Mouse (Mus musculus) neural tube, embryonic 14.5 days (tissue): ENCODE data around the gene Tirap. TPM values are rescaled to one million over a fixed set of nuclear protein-coding genes. Genes with fewer than 3 reads are reported as not detected.

Source experiments
- ATAC-seq: fragments of 200-750 bp; cut with Nextera tagmentation; 2 replicates; pipeline ENCODE4 v1.8.0; 2017; ENCODE audit warnings: low read depth, mild to moderate bottlenecking, moderate TSS enrichment, moderate library complexity
- H3K27ac ChIP-seq: fragments of 300-500 bp; sonication (generic); 2 replicates; pipeline ENCODE4 v1.5.1; 2014; ENCODE audit warnings: low read depth, mild to moderate bottlenecking, control low read depth, low read length, moderate library complexity, mixed read lengths
- H3K27me3 ChIP-seq: fragments of 300-500 bp; sonication (generic); 2 replicates; pipeline ENCODE4 v1.6.1; 2014; ENCODE audit warnings: low read length; ENCODE audit not compliant: control insufficient read depth, insufficient read depth
- H3K36me3 ChIP-seq: fragments of 300-500 bp; sonication (generic); 2 replicates; pipeline ENCODE4 v1.6.1; 2014; ENCODE audit warnings: low read length, mixed read lengths; ENCODE audit not compliant: control insufficient read depth, insufficient read depth
- H3K4me1 ChIP-seq: fragments of 300-500 bp; sonication (generic); 2 replicates; pipeline ENCODE4 v1.6.1; 2014; ENCODE audit warnings: low read length; ENCODE audit not compliant: control insufficient read depth, insufficient read depth
- H3K4me2 ChIP-seq: fragments of 300-500 bp; sonication (generic); 2 replicates; pipeline ENCODE4 v1.6.1; 2014; ENCODE audit warnings: mild to moderate bottlenecking, low read depth, low read length, control low read depth
- H3K4me3 ChIP-seq: fragments of 300-500 bp; sonication (generic); 2 replicates; pipeline ENCODE4 v1.5.1; 2014; ENCODE audit warnings: low read depth, low read length, control low read depth, mixed read lengths
- H3K9ac ChIP-seq: fragments of 300-500 bp; sonication (generic); replicated peaks from 2 replicates; pipeline ENCODE4 v1.6.1; 2014; ENCODE audit warnings: low read depth, mild to moderate bottlenecking, control low read depth, low read length, mixed read lengths
- H3K9me3 ChIP-seq: fragments of 300-500 bp; sonication (generic); 2 replicates; pipeline ENCODE4 v1.6.1; 2016; ENCODE audit warnings: low read length; ENCODE audit not compliant: control insufficient read depth
- WGBS: fragments of 180-500 bp; shearing (Covaris S2); extraction: QIAGEN DNeasy Blood & Tissue Kit; methylation state at CpG from one replicate; pipeline ENCODE4 v1.1.7; 2014; 5-methylcytosine and 5-hydroxymethylcytosine counted together
- polyA plus RNA-seq: library from polyadenylated mRNA; unstranded; fragments of >200 nt; fragmentation: Nextera tagmentation; extraction: Ambion mirVana; gene quantifications from 2 replicates; pipeline ENCODE4 v1.2.1, GENCODE M21; 2014

The Tirap gene
- polyA plus RNA-seq, 1 experiment from 2014 or later: 3.8 TPM

DNA sequence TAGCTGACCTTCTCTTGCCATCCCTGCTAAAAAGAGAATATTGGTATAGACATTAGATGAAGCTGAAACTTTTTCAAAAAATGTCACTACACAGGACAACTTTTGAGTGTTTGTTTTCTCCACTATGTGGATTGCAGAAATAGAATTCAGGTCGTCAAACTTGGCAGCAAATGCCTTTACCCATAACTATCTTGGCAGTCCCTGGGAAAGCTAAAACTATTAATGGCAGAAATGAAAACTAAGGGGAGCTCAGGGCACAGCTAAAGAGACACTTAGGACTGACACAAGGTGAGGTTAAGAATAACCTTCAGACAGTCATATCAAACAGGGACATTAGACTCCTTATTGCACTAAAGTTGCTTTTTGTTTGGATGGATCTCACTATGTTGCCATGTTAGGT, 17.9 kb upstream of the Tirap start:
- Histone ChIP-seq H3K27me3 (no peaks in the 10 kb centered on the region), H3K9me3 (no peaks in the 10 kb centered on the region), H3K36me3 (peaks cover 54% of the 10 kb centered on the region), H3K27ac (no peak overlapping the region), H3K4me1 (no peaks in the 10 kb centered on the region), H3K4me2 (no peak overlapping the region), H3K4me3 (no peak overlapping the region), H3K9ac (no peak overlapping the region)
- 90% methylated on average over 1 of the region's 1 CpGs for WGBS
- ATAC-seq: no peak

GRCm38 (mm10) chr9:35211573-35212511, 11.8 kb upstream of the Tirap start:
- ATAC-seq: no peak
- H3K27ac ChIP-seq: no peak overlapping the region; the same call in 1 of the 2 replicates
- H3K36me3 ChIP-seq: peaks cover 32% of the 10 kb centered on the region
- peaks cover 12% of the 10 kb centered on the region for H3K4me1 ChIP-seq
- peak overlapping the region; percentile 75 for H3K4me3 ChIP-seq
- WGBS: 39% methylated on average over 26 of the region's 26 CpGs
- no peaks in the 10 kb centered on the region for H3K27me3 ChIP-seq
- no peaks in the 10 kb centered on the region for H3K9me3 ChIP-seq
- peak overlapping the region; percentile 87 for H3K9ac ChIP-seq
- H3K4me2 ChIP-seq: peak overlapping the region; percentile 55

- Histone ChIP-seq H3K36me3 (peaks cover 34% of the 10 kb centered on the region), H3K4me1 (peaks cover 12% of the 10 kb centered on the region), H3K27me3 (no peaks in the 10 kb centered on the region), H3K27ac (peak within 1 kb of the TSS; percentile 96), H3K4me3 (peak within 1 kb of the TSS; percentile 75), H3K9ac (peak within 1 kb of the TSS; percentile 87), H3K4me2 (peak within 1 kb of the TSS; percentile 80), H3K9me3 (no peaks in the 10 kb centered on the region)
- peak; percentile 99 for ATAC-seq
- WGBS: 1% methylated on average over 72 of the region's 72 CpGs
Observed at GRCm38 (mm10) chr9:35210542-35211474, 10.7 kb upstream of the Tirap start, which contains the start of gene Foxred1. Foxred1 (minus strand) TSS chr9:35211055.

- peaks cover 16% of the 10 kb centered on the region for H3K36me3 ChIP-seq
Observed at GRCm38 (mm10) chr9:35204421-35204820, 4.3 kb upstream of the Tirap start.

DNA sequence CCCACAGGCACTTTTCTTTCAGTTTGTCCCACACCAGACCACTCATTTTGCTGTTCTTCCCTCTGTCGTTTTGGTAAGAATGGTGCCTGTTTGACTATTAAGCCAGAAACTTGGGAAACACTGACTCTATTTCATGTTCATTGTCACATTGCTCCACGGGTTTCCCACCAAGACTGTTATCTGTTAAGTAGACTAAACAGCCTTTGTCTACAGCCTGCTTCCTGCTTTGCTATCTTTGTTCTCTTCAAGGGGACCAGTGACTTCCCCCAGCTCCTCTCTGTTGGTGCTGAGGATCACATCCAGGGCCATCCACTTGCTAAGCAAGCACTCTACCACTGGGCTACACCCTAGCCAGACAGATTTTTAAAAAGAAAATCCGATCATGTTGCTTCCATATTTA, 3.4 kb upstream of the Tirap start:
- Histone ChIP-seq H3K9ac (no peak overlapping the region), H3K4me3 (no peak overlapping the region), H3K4me1 (peaks cover 11% of the 10 kb centered on the region), H3K36me3 (peaks cover 16% of the 10 kb centered on the region), H3K27ac (no peak overlapping the region), H3K9me3 (no peaks in the 10 kb centered on the region), H3K4me2 (no peak overlapping the region), H3K27me3 (no peaks in the 10 kb centered on the region)
- ATAC-seq: no peak
- 61% methylated on average over 3 of the region's 3 CpGs for WGBS

More at GRCm38 (mm10) chr9:35204421-35204820, 4.3 kb upstream of the Tirap start:
- peaks cover 9% of the 10 kb centered on the region for H3K4me1 ChIP-seq
- no peaks in the 10 kb centered on the region for H3K9me3 ChIP-seq
- no peaks in the 10 kb centered on the region for H3K27me3 ChIP-seq
- H3K4me3 ChIP-seq: no peak overlapping the region
- no peak overlapping the region for H3K9ac ChIP-seq
- 98% methylated on average over 2 of the region's 2 CpGs for WGBS
- no peak overlapping the region for H3K4me2 ChIP-seq
- no peak for ATAC-seq
- no peak overlapping the region for H3K27ac ChIP-seq

- Histone ChIP-seq H3K4me3 (peak overlapping the region; percentile 48; the same call in 1 of the 2 replicates), H3K4me2 (peak overlapping the region; percentile 77; the same call in 1 of the 2 replicates), H3K9me3 (no peaks in the 10 kb centered on the region), H3K36me3 (no peaks in the 10 kb centered on the region; the same call in 1 of the 2 replicates), H3K27ac (no peak overlapping the region; the same call in 1 of the 2 replicates), H3K4me1 (peaks cover 11% of the 10 kb centered on the region), H3K27me3 (no peaks in the 10 kb centered on the region), H3K9ac (no peak overlapping the region)
- no peak for ATAC-seq
- 49% methylated on average over 9 of the region's 9 CpGs for WGBS
Observed at GRCm38 (mm10) chr9:35200529-35201060, 504 bp upstream of the Tirap start.

DNA sequence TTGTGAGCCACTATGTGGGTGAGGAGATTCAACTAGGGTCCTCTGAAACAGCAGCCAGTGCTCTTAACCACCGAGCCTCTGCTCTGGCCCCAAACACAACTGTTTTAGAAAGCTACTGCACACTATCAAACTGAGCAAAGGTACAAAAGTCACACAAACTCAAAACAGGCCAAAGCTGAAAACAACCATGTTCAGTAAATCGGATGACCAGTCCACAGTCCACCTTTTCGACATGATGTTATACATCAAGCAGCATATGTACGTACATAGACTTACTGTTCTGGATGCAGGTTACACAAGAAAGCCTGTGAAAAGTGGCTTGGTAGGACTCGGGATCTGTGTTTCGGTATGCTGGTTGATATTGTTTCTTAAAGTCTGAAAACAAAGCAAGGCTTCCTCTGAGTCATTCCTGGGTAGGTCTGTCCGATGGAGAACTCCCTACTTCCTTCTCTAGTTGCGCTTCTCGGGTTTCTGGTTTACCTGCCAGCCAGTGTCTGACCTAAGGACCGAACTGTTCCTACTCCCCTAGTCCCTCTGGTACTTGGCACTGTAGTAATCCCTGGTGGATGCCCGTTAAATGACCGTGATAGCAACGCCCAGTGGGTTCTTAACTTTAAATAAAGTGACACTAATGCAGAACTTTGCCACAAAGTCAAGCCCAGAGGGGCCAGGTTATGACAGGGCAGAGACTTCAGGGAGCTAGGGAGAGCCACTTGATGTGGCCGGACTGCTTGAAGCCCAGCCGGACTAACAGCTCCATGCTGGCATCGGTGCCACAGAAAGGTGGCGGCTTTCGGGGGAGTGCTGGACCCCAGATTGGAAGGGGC, 933 bp downstream of the Tirap start:
- WGBS: 27% methylated on average over 18 of the region's 18 CpGs
- H3K9me3 ChIP-seq: no peaks in the 10 kb centered on the region
- H3K27me3 ChIP-seq: no peaks in the 10 kb centered on the region
- ATAC-seq: peak; percentile 68
- H3K4me2 ChIP-seq: peak overlapping the region; percentile 77
- H3K4me1 ChIP-seq: peaks cover 11% of the 10 kb centered on the region
- peak overlapping the region; percentile 48 for H3K4me3 ChIP-seq
- H3K27ac ChIP-seq: no peak overlapping the region
- H3K9ac ChIP-seq: peak overlapping the region; percentile 66
- no peaks in the 10 kb centered on the region for H3K36me3 ChIP-seq

DNA sequence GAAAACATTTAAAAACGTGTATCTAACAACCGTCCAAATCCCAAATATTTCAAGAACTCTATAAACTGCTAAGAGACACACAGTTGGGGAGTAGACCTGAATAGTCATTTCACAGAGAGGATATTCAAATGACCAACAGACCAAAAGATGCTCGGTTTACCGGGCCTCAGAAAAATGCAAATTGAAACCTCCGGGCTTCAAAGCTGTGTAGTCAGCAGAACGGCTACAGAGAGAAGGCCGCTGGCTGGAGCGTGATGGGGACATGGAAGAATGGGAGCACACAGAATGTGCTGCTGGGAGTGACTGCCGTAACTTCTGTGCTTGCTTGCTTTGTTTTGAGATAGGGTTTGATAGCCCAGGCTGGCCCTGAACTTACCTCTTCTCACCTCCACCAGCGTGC, 1.7 kb downstream of the Tirap start:
- 78% methylated on average over 10 of the region's 10 CpGs for WGBS
- Histone ChIP-seq H3K36me3 (no peaks in the 10 kb centered on the region), H3K9me3 (no peaks in the 10 kb centered on the region), H3K4me3 (no peak overlapping the region), H3K27me3 (no peaks in the 10 kb centered on the region), H3K4me2 (no peak overlapping the region), H3K4me1 (peaks cover 11% of the 10 kb centered on the region), H3K9ac (no peak overlapping the region), H3K27ac (no peak overlapping the region)
- ATAC-seq: no peak
